Mouse (Mus musculus): ENCODE results near the gene Slc12a7. TPM values are rescaled to one million over a fixed set of nuclear protein-coding genes. Genes with fewer than 3 reads are reported as not detected.

Gene Slc12a7
- polyA plus RNA-seq, 1 experiment from 2014 or later = 43.4 TPM

- H3K4me1 ChIP-seq (replicated peaks) = peaks cover 96% of the 10 kb centered on the region
Observed at GRCm38 (mm10) chr13:73768311-73768710, 35.4 kb downstream of the Slc12a7 start.

GRCm38 (mm10) chr13:73769916-73770682, 37.2 kb downstream of the Slc12a7 start:
- peaks cover 91% of the 10 kb centered on the region for H3K4me1 ChIP-seq (replicated peaks)
- DNase-seq (ENCODE audit: low spot score) = no peak
- WGBS = 80% methylated on average over 4 of the region's 4 CpGs
- no peaks in the 10 kb centered on the region for H3K9me3 ChIP-seq
- no peak overlapping the region for H3K4me3 ChIP-seq
- peaks cover 73% of the 10 kb centered on the region for H3K36me3 ChIP-seq
- H3K27ac ChIP-seq = peak overlapping the region; percentile 31; the same call in 1 of the 2 replicates
- no peaks in the 10 kb centered on the region for H3K27me3 ChIP-seq (ENCODE audit: insufficient read depth, poor library complexity, severe bottlenecking)

More at GRCm38 (mm10) chr13:73768311-73768710, 35.4 kb downstream of the Slc12a7 start:
- no peak for DNase-seq (ENCODE audit: low spot score)
- Histone ChIP-seq H3K27ac (no peak overlapping the region), H3K36me3 (peaks cover 55% of the 10 kb centered on the region), H3K4me3 (no peak overlapping the region), H3K27me3 (ENCODE audit: insufficient read depth, poor library complexity, severe bottlenecking) (no peaks in the 10 kb centered on the region), H3K9me3 (no peaks in the 10 kb centered on the region)
- WGBS = 90% methylated on average over 3 of the region's 3 CpGs

- 35% methylated on average over 3 of the region's 3 CpGs for WGBS
- Histone ChIP-seq H3K27ac (no peak overlapping the region), H3K4me1 (replicated peaks) (peaks cover 81% of the 10 kb centered on the region), H3K27me3 (ENCODE audit: insufficient read depth, poor library complexity, severe bottlenecking) (no peaks in the 10 kb centered on the region), H3K9me3 (no peaks in the 10 kb centered on the region), H3K36me3 (peaks cover 77% of the 10 kb centered on the region), H3K4me3 (no peak overlapping the region)
- DNase-seq (ENCODE audit: low spot score) = no peak
Observed at GRCm38 (mm10) chr13:73771131-73771530, 38.2 kb downstream of the Slc12a7 start.

- no peak for DNase-seq (ENCODE audit: low spot score)
- Histone ChIP-seq H3K27me3 (ENCODE audit: insufficient read depth, poor library complexity, severe bottlenecking) (no peaks in the 10 kb centered on the region), H3K4me1 (replicated peaks) (peaks cover 65% of the 10 kb centered on the region), H3K36me3 (peaks cover 64% of the 10 kb centered on the region), H3K4me3 (no peak overlapping the region), H3K27ac (peak overlapping the region; percentile 13; the same call in 1 of the 2 replicates), H3K9me3 (no peaks in the 10 kb centered on the region)
- 62% methylated on average over 2 of the region's 2 CpGs for whole genome bisulfite sequencing
Observed at GRCm38 (mm10) chr13:73772655-73773054, 39.8 kb downstream of the Slc12a7 start.

- Histone ChIP-seq H3K36me3 (peaks cover 57% of the 10 kb centered on the region), H3K27ac (peak overlapping the region; percentile 3; the same call in 1 of the 2 replicates), H3K9me3 (no peaks in the 10 kb centered on the region), H3K4me1 (replicated peaks) (peaks cover 56% of the 10 kb centered on the region), H3K27me3 (ENCODE audit: insufficient read depth, poor library complexity, severe bottlenecking) (no peaks in the 10 kb centered on the region), H3K4me3 (no peak overlapping the region)
- WGBS = 72% methylated on average over 4 of the region's 4 CpGs
- no peak for DNase-seq (ENCODE audit: low spot score)
Observed at GRCm38 (mm10) chr13:73773519-73774205, 40.8 kb downstream of the Slc12a7 start.

- Histone ChIP-seq H3K27ac (no peak overlapping the region), H3K4me3 (no peak overlapping the region), H3K4me1 (replicated peaks) (peaks cover 42% of the 10 kb centered on the region), H3K36me3 (peaks cover 59% of the 10 kb centered on the region), H3K9me3 (no peaks in the 10 kb centered on the region), H3K27me3 (ENCODE audit: insufficient read depth, poor library complexity, severe bottlenecking) (no peaks in the 10 kb centered on the region)
- DNase-seq (ENCODE audit: low spot score) = no peak
- WGBS = 87% methylated on average over 4 of the region's 4 CpGs
Observed at GRCm38 (mm10) chr13:73775786-73776185, 42.9 kb downstream of the Slc12a7 start.

- no peak overlapping the region for H3K4me3 ChIP-seq
- H3K27me3 ChIP-seq (ENCODE audit: insufficient read depth, poor library complexity, severe bottlenecking) = no peaks in the 10 kb centered on the region
- H3K36me3 ChIP-seq = peaks cover 59% of the 10 kb centered on the region
- no peak overlapping the region for H3K27ac ChIP-seq
- H3K4me1 ChIP-seq (replicated peaks) = peaks cover 38% of the 10 kb centered on the region
- no peak for DNase-seq (ENCODE audit: low spot score)
- 90% methylated on average over 3 of the region's 3 CpGs for WGBS
- no peaks in the 10 kb centered on the region for H3K9me3 ChIP-seq
Observed at GRCm38 (mm10) chr13:73777578-73777977, 44.7 kb downstream of the Slc12a7 start.

GRCm38 (mm10) chr13:73782486-73782885, 49.6 kb downstream of the Slc12a7 start:
- Histone ChIP-seq H3K9me3 (no peaks in the 10 kb centered on the region), H3K36me3 (peaks cover 73% of the 10 kb centered on the region), H3K4me1 (replicated peaks) (peaks cover 21% of the 10 kb centered on the region), H3K27ac (no peak overlapping the region), H3K4me3 (no peak overlapping the region), H3K27me3 (ENCODE audit: insufficient read depth, poor library complexity, severe bottlenecking) (no peaks in the 10 kb centered on the region)
- DNase-seq (ENCODE audit: low spot score) = no peak
- WGBS = 51% methylated on average over 5 of the region's 5 CpGs

GRCm38 (mm10) chr13:73792176-73792575, 59.3 kb downstream of the Slc12a7 start:
- H3K36me3 ChIP-seq = peaks cover 99% of the 10 kb centered on the region

GRCm38 (mm10) chr13:73793171-73793570, 60.3 kb downstream of the Slc12a7 start:
- 87% methylated on average over 5 of the region's 5 CpGs for WGBS
- H3K27ac ChIP-seq = no peak overlapping the region
- H3K36me3 ChIP-seq = peaks cover 99% of the 10 kb centered on the region
- no peaks in the 10 kb centered on the region for H3K4me1 ChIP-seq (replicated peaks)
- no peak for DNase-seq (ENCODE audit: low spot score)
- no peak overlapping the region for H3K4me3 ChIP-seq
- H3K9me3 ChIP-seq = no peaks in the 10 kb centered on the region
- no peaks in the 10 kb centered on the region for H3K27me3 ChIP-seq (ENCODE audit: insufficient read depth, poor library complexity, severe bottlenecking)

More at GRCm38 (mm10) chr13:73792176-73792575, 59.3 kb downstream of the Slc12a7 start:
- Histone ChIP-seq H3K4me3 (no peak overlapping the region), H3K27me3 (ENCODE audit: insufficient read depth, poor library complexity, severe bottlenecking) (no peaks in the 10 kb centered on the region), H3K9me3 (no peaks in the 10 kb centered on the region), H3K27ac (no peak overlapping the region), H3K4me1 (replicated peaks) (no peaks in the 10 kb centered on the region)
- DNase-seq (ENCODE audit: low spot score) = no peak
- WGBS = 96% methylated on average over 4 of the region's 4 CpGs

GRCm38 (mm10) chr13:73799110-73799509, 66.2 kb downstream of the Slc12a7 start:
- no peak overlapping the region for H3K27ac ChIP-seq
- WGBS = 89% methylated on average over 5 of the region's 5 CpGs
- no peak overlapping the region for H3K4me3 ChIP-seq
- H3K36me3 ChIP-seq = peaks cover 100% of the 10 kb centered on the region
- no peaks in the 10 kb centered on the region for H3K9me3 ChIP-seq
- H3K4me1 ChIP-seq (replicated peaks) = no peaks in the 10 kb centered on the region
- no peak for DNase-seq (ENCODE audit: low spot score)
- H3K27me3 ChIP-seq (ENCODE audit: insufficient read depth, poor library complexity, severe bottlenecking) = no peaks in the 10 kb centered on the region

- H3K4me3 ChIP-seq = no peak overlapping the region
- no peak overlapping the region for H3K27ac ChIP-seq
- H3K4me1 ChIP-seq (replicated peaks) = no peaks in the 10 kb centered on the region
- no peaks in the 10 kb centered on the region for H3K27me3 ChIP-seq (ENCODE audit: insufficient read depth, poor library complexity, severe bottlenecking)
- DNase-seq (ENCODE audit: low spot score) = no peak
- H3K9me3 ChIP-seq = no peaks in the 10 kb centered on the region
- H3K36me3 ChIP-seq = peaks cover 100% of the 10 kb centered on the region
- WGBS = 90% methylated on average over 8 of the region's 8 CpGs
Observed at GRCm38 (mm10) chr13:73803450-73804178, 70.7 kb downstream of the Slc12a7 start.

All from hindbrain, embryonic 10.5 days (tissue).